Comparison of ENCODE assay signal across 8 mouse cellular contexts in the genomic region with DNA sequence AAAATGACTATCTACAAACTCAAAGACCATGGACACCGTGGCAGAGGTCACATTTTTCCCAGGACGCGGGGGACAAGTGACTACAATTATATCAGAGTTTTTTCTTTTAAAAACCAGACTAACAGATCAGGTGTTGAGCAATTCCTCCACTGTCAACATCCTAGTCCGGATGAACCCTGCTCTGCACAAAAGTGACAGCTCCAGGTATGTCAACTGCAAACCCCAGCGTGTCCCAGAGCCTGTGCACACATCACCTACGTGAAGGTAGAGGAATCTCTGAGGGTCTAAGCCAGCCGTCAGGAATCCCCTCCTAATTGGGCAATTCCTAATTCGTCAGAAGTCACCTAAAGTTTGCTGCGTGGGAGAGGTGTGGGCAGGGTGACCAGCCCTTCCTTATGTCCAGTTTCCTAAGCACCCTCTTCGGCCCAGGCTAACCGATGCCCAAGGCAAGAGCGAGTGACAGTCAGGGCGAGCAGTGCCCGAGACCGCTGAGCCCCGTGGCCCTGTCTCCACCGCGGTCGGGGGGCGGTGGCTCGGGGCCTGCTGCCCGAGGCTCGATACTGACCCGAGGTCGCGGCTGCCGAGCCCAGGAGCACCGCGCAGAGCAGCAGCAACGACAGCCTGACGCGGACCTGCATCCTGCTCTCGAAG. TPM values are rescaled to one million over a fixed set of nuclear protein-coding genes. Genes with fewer than 3 reads are reported as not detected.
DNase-seq lines count a peak whose midpoint lies in the region; ATAC-seq and TF ChIP-seq lines count a peak whose summit lies in the region.

No protein-coding gene starts in this region.

- no peaks in the 10 kb centered on the region for H3K9me3 ChIP-seq in hindbrain, embryonic 15.5 days
- no peaks in the 10 kb centered on the region for H3K9me3 ChIP-seq in megakaryocyte, embryonic 14.5 days

- peak overlapping the region; percentile 61 for H3K4me3 ChIP-seq in left cerebral cortex, adult 2 months
- peak overlapping the region; percentile 81 for H3K4me3 ChIP-seq in cortical plate, adult 2 months (ENCODE audit: insufficient read depth, low read length)
- peak overlapping the region; percentile 82 for H3K4me3 ChIP-seq in hindbrain, embryonic 15.5 days
- H3K4me3 ChIP-seq in megakaryocyte, embryonic 14.5 days (replicated peaks): peak overlapping the region; percentile 100

- TF ChIP-seq POLR2A in cortical plate, adult 2 months (IDR thresholded peaks at IDR 0.05; ENCODE audit: extremely low read depth, insufficient read depth, low read length): no peak

- intact Hi-C loops in left cerebral cortex, adult 2 months (cut with DNase I): loop anchor here (2.0 kb wide), 1 partner anchor 258 kb away; a partner anchor contains a TSS

- 5% methylated on average over 22 of the region's 33 CpGs for WGBS in hindbrain, embryonic 15.5 days

- H3K36me3 ChIP-seq in hindbrain, embryonic 15.5 days: no peaks in the 10 kb centered on the region
- H3K36me3 ChIP-seq in megakaryocyte, embryonic 14.5 days (replicated peaks; ENCODE audit: low read length): peaks cover 30% of the 10 kb centered on the region

- peak overlapping the region; percentile 88 for H3K27ac ChIP-seq in left cerebral cortex, adult 2 months
- no peak overlapping the region; the same call in 1 of the 2 replicates for H3K27ac ChIP-seq in cortical plate, adult 2 months (ENCODE audit: insufficient read depth, low read length)
- H3K27ac ChIP-seq in hindbrain, embryonic 15.5 days (replicated peaks): peak overlapping the region; percentile 81

- H3K4me2 ChIP-seq in hindbrain, embryonic 15.5 days: peak overlapping the region; percentile 86

- no peak for TF ChIP-seq CTCF in left cerebral cortex, adult 2 months (IDR thresholded peaks at IDR 0.05)
- TF ChIP-seq CTCF in cortical plate, adult 2 months (IDR thresholded peaks at IDR 0.05; ENCODE audit: extremely low read depth, insufficient read depth, low read length): no peak

- no peaks in the 10 kb centered on the region for H3K27me3 ChIP-seq in hindbrain, embryonic 15.5 days
- peaks cover 4% of the 10 kb centered on the region for H3K27me3 ChIP-seq in megakaryocyte, embryonic 14.5 days (replicated peaks)

- H3K9ac ChIP-seq in hindbrain, embryonic 15.5 days: peak overlapping the region; percentile 89

- H3K4me1 ChIP-seq in cortical plate, adult 2 months (ENCODE audit: control insufficient read depth, insufficient read depth, low read length): peaks cover 2% of the 10 kb centered on the region
- H3K4me1 ChIP-seq in hindbrain, embryonic 15.5 days (replicated peaks): peaks cover 21% of the 10 kb centered on the region
- H3K4me1 ChIP-seq in megakaryocyte, embryonic 14.5 days: peaks cover 33% of the 10 kb centered on the region

- ATAC-seq in hindbrain, embryonic 15.5 days (ENCODE audit: low FRiP score, low read depth): peak; percentile 62

- no peak for DNase-seq in left cerebral cortex, adult 2 months (ENCODE audit: extremely low spot score in 1 of 2, low spot score in 2 of 2)
- no peak for DNase-seq in left cerebral cortex, adult 18-20 months (ENCODE audit: low spot score in 2 of 2)
- no peak for DNase-seq in layer of hippocampus, adult 9-10 months (ENCODE audit: low spot score)
- no peak for DNase-seq in ovary, adult 18-20 months (ENCODE audit: low spot score)
- DNase-seq in adrenal gland, adult 18-20 months (ENCODE audit: low spot score in 2 of 2): no peak

RNA-seq across cellular contexts. Expression of a gene that starts 0.4 kb away (rescaled TPM):
- total RNA-seq in left cerebral cortex, adult 2 months (2021): 100 to 1,000 TPM; 158 to 172 TPM
- 100 to 1,000 TPM; 145 to 151 TPM for total RNA-seq in left cerebral cortex, adult 18-20 months (2021)
- polyA plus RNA-seq in cortical plate, adult 2 months (2012; rRNA removed): 98.9 and 107 TPM in 2 replicates
- 92.0 and 100 TPM in 2 replicates for polyA plus RNA-seq in hindbrain, embryonic 15.5 days (2015; fragmentation: Nextera tagmentation; extraction: Ambion mirVana)
- 10.4 and 14.2 TPM in 2 replicates for polyA plus RNA-seq in megakaryocyte, embryonic 14.5 days (2012; ENCODE audit: insufficient read depth, low replicate concordance)
- total RNA-seq in adrenal gland, adult 18-20 months (2021): 100 to 1,000 TPM; 120 to 180 TPM
